Mouse (Mus musculus): ENCODE results near the gene Hsd11b1. TPM values are rescaled to one million over a fixed set of nuclear protein-coding genes. Genes with fewer than 3 reads are reported as not detected.

Gene Hsd11b1
- polyA plus RNA-seq, 1 experiment: not detected

GRCm38 (mm10) chr1:193252616-193253015, 11.3 kb downstream of the Hsd11b1 start:
- H3K9me3 ChIP-seq (ENCODE audit: control insufficient read depth, low read length): no peaks in the 10 kb centered on the region
- H3K4me1 ChIP-seq (ENCODE audit: control insufficient read depth): no peaks in the 10 kb centered on the region
- no peak overlapping the region for H3K4me3 ChIP-seq (replicated peaks)
- H3K27me3 ChIP-seq (ENCODE audit: control insufficient read depth): no peaks in the 10 kb centered on the region
- H3K36me3 ChIP-seq (ENCODE audit: control insufficient read depth): no peaks in the 10 kb centered on the region
- TF ChIP-seq GATA1 (IDR thresholded peaks at IDR 0.05; ENCODE audit: low read length): no peak
- no peak for TF ChIP-seq TAL1 (IDR thresholded peaks at IDR 0.05; ENCODE audit: low read length)

DNA sequence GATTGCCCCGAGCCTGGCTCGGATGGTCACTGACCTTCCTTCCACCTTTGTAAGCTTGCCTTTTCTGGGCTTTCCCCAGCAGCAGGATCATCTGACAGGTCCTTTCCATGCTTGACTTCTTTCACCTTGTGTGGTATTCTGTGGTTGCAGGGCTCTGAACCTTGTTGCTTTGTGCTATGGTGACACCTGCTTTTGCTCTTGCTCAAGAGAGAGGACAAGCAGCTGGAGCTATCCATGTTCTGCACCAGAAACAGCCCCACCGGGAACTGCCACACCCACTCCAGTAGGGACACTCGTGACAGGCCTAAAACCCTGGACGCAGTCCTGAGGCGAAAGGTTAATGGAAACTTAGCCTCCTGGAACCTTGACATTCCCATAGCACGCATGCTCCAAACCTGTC, 12.5 kb downstream of the Hsd11b1 start:
- TF ChIP-seq GATA1 (IDR thresholded peaks at IDR 0.05; ENCODE audit: low read length): no peak
- TF ChIP-seq TAL1 (IDR thresholded peaks at IDR 0.05; ENCODE audit: low read length): no peak
- Histone ChIP-seq H3K36me3 (ENCODE audit: control insufficient read depth) (no peaks in the 10 kb centered on the region), H3K27me3 (ENCODE audit: control insufficient read depth) (no peaks in the 10 kb centered on the region), H3K9me3 (ENCODE audit: control insufficient read depth, low read length) (no peaks in the 10 kb centered on the region), H3K4me1 (ENCODE audit: control insufficient read depth) (no peaks in the 10 kb centered on the region), H3K4me3 (replicated peaks) (no peak overlapping the region)

- TF ChIP-seq GATA1 (IDR thresholded peaks at IDR 0.05; ENCODE audit: low read length) (no peak), TAL1 (IDR thresholded peaks at IDR 0.05; ENCODE audit: low read length) (no peak)
- Histone ChIP-seq H3K9me3 (ENCODE audit: control insufficient read depth, low read length) (no peaks in the 10 kb centered on the region), H3K36me3 (ENCODE audit: control insufficient read depth) (no peaks in the 10 kb centered on the region), H3K4me1 (ENCODE audit: control insufficient read depth) (no peaks in the 10 kb centered on the region), H3K27me3 (ENCODE audit: control insufficient read depth) (no peaks in the 10 kb centered on the region), H3K4me3 (replicated peaks) (no peak overlapping the region)
These were observed 13.8 kb downstream of the Hsd11b1 start for GRCm38 (mm10) chr1:193250026-193250425.

DNA sequence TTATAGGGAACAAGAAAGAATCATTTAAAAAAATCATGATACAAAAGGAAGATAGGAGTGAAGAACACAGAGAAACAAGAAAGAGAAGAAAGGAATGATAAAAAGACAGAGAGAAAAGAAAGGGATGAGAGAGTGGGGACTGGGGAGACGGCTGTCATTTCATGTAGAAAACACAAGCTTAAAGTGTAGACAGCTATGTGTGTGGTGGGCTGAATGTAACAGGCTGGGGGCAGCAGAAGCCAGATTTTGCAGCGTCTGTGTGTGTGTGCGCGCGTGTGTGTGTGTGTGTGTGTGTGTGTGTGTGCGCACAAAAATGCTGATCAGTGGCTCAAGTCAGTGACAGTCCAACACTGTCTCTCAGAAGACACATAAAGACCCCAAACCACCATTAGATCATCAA, 19.6 kb downstream of the Hsd11b1 start:
- Histone ChIP-seq H3K36me3 (ENCODE audit: control insufficient read depth) (no peaks in the 10 kb centered on the region), H3K27me3 (ENCODE audit: control insufficient read depth) (no peaks in the 10 kb centered on the region), H3K9me3 (ENCODE audit: control insufficient read depth, low read length) (no peaks in the 10 kb centered on the region), H3K4me3 (replicated peaks) (no peak overlapping the region), H3K4me1 (ENCODE audit: control insufficient read depth) (no peaks in the 10 kb centered on the region)
- TF ChIP-seq TAL1 (IDR thresholded peaks at IDR 0.05; ENCODE audit: low read length) (no peak), GATA1 (IDR thresholded peaks at IDR 0.05; ENCODE audit: low read length) (no peak)

DNA sequence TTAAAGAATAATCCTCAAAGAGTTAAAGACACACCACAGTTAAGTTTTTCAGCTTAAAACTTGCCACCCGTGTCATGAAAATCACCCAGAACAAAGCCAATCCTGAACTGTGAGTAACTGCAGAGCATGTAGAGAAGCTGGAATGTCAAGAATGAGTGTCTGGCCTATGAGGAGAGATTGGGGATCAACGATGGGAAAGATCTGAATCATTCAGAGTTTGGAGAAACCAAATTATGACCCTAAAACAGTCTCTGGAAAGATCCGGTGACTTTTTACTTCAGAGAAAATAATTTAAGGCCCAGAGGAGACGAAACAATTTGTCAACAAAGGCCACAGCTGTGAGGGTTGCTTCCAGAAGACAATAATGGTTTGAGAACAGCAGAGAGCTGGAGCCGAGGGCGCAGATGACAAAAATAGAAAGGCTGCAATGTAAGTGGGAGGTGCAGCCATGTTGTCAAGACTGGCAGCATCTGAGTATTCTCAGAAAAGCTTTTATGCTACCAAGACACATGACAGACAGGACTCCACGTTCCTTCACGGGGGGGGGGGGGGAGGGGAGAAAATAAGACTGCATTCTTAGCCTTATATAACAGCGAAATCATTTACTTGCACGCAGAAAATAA, 20.2 kb downstream of the Hsd11b1 start:
- H3K27me3 ChIP-seq (ENCODE audit: control insufficient read depth): no peaks in the 10 kb centered on the region
- H3K4me3 ChIP-seq (replicated peaks): no peak overlapping the region
- no peaks in the 10 kb centered on the region for H3K9me3 ChIP-seq (ENCODE audit: control insufficient read depth, low read length)
- no peaks in the 10 kb centered on the region for H3K4me1 ChIP-seq (ENCODE audit: control insufficient read depth)
- TF ChIP-seq GATA1 (IDR thresholded peaks at IDR 0.05; ENCODE audit: low read length) (no peak), TAL1 (IDR thresholded peaks at IDR 0.05; ENCODE audit: low read length) (no peak)
- H3K36me3 ChIP-seq (ENCODE audit: control insufficient read depth): no peaks in the 10 kb centered on the region

- Histone ChIP-seq H3K9me3 (ENCODE audit: control insufficient read depth, low read length) (no peaks in the 10 kb centered on the region), H3K36me3 (ENCODE audit: control insufficient read depth) (no peaks in the 10 kb centered on the region), H3K27me3 (ENCODE audit: control insufficient read depth) (no peaks in the 10 kb centered on the region), H3K4me3 (replicated peaks) (no peak overlapping the region), H3K4me1 (ENCODE audit: control insufficient read depth) (no peaks in the 10 kb centered on the region)
- no peak for TF ChIP-seq GATA1 (IDR thresholded peaks at IDR 0.05; ENCODE audit: low read length)
- TF ChIP-seq TAL1 (IDR thresholded peaks at IDR 0.05; ENCODE audit: low read length): no peak
These were observed 21.0 kb downstream of the Hsd11b1 start for GRCm38 (mm10) chr1:193242863-193243262.

DNA sequence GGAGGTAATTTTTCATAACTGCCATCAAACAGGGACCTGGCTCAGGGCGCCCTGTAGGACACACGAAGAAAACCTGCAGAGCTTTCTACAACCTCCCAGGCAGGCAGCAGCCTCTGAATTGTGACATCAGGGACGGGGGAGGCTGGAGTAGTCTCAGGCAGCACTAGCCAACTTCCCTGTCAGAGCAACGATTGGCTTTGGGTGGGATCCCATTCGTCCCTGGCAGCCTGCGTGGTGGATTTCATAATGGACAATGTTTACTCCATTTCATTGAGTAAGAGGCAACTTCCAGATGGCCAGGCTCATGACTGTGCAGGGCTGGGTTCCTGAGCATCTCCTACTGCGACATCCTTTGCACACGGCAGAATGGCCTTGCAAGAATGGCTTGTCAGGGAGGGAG, 21.6 kb downstream of the Hsd11b1 start:
- H3K9me3 ChIP-seq (ENCODE audit: control insufficient read depth, low read length): no peaks in the 10 kb centered on the region
- no peak for TF ChIP-seq TAL1 (IDR thresholded peaks at IDR 0.05; ENCODE audit: low read length)
- no peak for TF ChIP-seq GATA1 (IDR thresholded peaks at IDR 0.05; ENCODE audit: low read length)
- no peaks in the 10 kb centered on the region for H3K27me3 ChIP-seq (ENCODE audit: control insufficient read depth)
- no peaks in the 10 kb centered on the region for H3K36me3 ChIP-seq (ENCODE audit: control insufficient read depth)
- no peak overlapping the region for H3K4me3 ChIP-seq (replicated peaks)
- H3K4me1 ChIP-seq (ENCODE audit: control insufficient read depth): no peaks in the 10 kb centered on the region

DNA sequence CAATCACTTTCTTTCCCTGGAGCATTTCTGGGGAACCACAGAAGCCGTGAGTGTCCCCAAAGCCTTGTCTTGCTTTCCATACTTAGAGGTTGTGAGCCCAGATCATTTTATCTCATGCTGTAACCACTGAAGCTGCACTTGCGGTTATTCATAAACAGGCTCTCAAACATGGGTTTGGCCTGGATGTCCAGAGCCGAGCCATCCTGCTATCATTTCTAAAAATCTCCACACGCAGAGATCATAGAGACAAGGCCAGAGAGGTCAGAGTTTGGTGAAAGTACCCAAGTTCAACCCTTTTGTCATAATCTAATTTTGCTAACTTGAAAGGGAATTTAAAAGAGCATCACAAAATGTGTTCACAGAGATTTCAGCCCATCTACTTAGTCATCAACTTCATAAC, 22.4 kb downstream of the Hsd11b1 start:
- no peaks in the 10 kb centered on the region for H3K4me1 ChIP-seq (ENCODE audit: control insufficient read depth)
- no peaks in the 10 kb centered on the region for H3K9me3 ChIP-seq (ENCODE audit: control insufficient read depth, low read length)
- H3K27me3 ChIP-seq (ENCODE audit: control insufficient read depth): no peaks in the 10 kb centered on the region
- no peak for TF ChIP-seq GATA1 (IDR thresholded peaks at IDR 0.05; ENCODE audit: low read length)
- no peak for TF ChIP-seq TAL1 (IDR thresholded peaks at IDR 0.05; ENCODE audit: low read length)
- no peak overlapping the region for H3K4me3 ChIP-seq (replicated peaks)
- no peaks in the 10 kb centered on the region for H3K36me3 ChIP-seq (ENCODE audit: control insufficient read depth)

DNA sequence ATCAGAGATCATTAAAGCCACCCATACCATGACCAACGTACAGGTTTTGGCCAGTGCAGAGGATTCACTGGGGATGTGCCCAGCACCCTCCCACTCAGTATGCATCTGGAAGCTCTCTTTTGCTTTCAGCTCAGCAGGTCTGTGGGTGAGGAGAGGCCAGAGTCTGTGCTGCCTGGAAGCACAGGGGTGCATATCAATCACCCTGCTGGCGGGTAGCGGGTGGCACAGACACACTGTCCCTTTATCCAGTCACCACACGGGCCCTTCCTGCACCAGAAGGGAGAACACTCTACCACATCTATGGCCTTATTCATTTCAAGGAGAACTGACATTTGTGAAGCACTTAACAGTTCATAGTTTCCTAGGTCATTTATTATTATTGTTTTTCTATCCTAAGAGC, 25.4 kb downstream of the Hsd11b1 start:
- H3K27me3 ChIP-seq (ENCODE audit: control insufficient read depth): no peaks in the 10 kb centered on the region
- no peaks in the 10 kb centered on the region for H3K36me3 ChIP-seq (ENCODE audit: control insufficient read depth)
- H3K9me3 ChIP-seq (ENCODE audit: control insufficient read depth, low read length): no peaks in the 10 kb centered on the region
- H3K4me3 ChIP-seq (replicated peaks): no peak overlapping the region
- H3K4me1 ChIP-seq (ENCODE audit: control insufficient read depth): no peaks in the 10 kb centered on the region
- TF ChIP-seq TAL1 (IDR thresholded peaks at IDR 0.05; ENCODE audit: low read length) (no peak), GATA1 (IDR thresholded peaks at IDR 0.05; ENCODE audit: low read length) (no peak)

GRCm38 (mm10) chr1:193234930-193235329, 28.9 kb downstream of the Hsd11b1 start:
- Histone ChIP-seq H3K9me3 (ENCODE audit: control insufficient read depth, low read length) (no peaks in the 10 kb centered on the region), H3K36me3 (ENCODE audit: control insufficient read depth) (no peaks in the 10 kb centered on the region)

More at GRCm38 (mm10) chr1:193234930-193235329, 28.9 kb downstream of the Hsd11b1 start:
- Histone ChIP-seq H3K4me1 (ENCODE audit: control insufficient read depth) (no peaks in the 10 kb centered on the region), H3K27me3 (ENCODE audit: control insufficient read depth) (no peaks in the 10 kb centered on the region), H3K4me3 (replicated peaks) (no peak overlapping the region)
- TF ChIP-seq GATA1 (IDR thresholded peaks at IDR 0.05; ENCODE audit: low read length) (no peak), TAL1 (IDR thresholded peaks at IDR 0.05; ENCODE audit: low read length) (no peak)
